Mouse (Mus musculus): Measurements from ENCODE around the gene Zmat5. TPM values are rescaled to one million over a fixed set of nuclear protein-coding genes. Genes with fewer than 3 reads are reported as not detected.

Zmat5 gene
- polyA plus RNA-seq, 1 experiment: 30.6 TPM

DNA sequence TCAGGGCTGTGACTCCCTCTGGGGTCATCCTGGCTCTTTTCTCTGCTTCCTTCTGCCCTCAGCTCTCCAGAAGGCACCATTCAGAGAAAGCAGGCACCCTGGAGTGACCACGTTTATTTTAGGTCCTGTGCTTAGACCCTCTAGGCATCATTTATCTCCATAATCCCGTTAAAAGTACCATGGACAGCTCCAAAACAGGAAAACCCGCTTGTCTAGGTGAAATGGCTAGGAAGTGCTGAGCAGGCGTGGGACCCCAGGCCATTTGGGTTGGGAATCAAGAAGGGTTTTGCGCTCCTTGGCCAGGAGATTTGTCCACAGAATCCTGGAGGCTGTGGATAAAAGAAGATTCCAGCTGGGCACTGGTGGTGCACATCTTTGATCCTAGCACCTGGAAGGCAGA, 59.2 kb downstream of the Zmat5 start:
- Histone ChIP-seq H3K4me3 (ENCODE audit: insufficient read depth, low read depth, low read length) (no peak overlapping the region), H3K4me1 (ENCODE audit: control insufficient read depth, insufficient read depth, insufficient read length, low read length) (no peaks in the 10 kb centered on the region), H3K27ac (replicated peaks; ENCODE audit: low read depth, low read length) (no peak overlapping the region)

- Histone ChIP-seq H3K4me3 (ENCODE audit: insufficient read depth, low read depth, low read length) (no peak overlapping the region), H3K4me1 (ENCODE audit: control insufficient read depth, insufficient read depth, insufficient read length, low read length) (no peaks in the 10 kb centered on the region), H3K27ac (replicated peaks; ENCODE audit: low read depth, low read length) (no peak overlapping the region)
These were observed 60.0 kb downstream of the Zmat5 start for GRCm38 (mm10) chr11:4764476-4764875.

DNA sequence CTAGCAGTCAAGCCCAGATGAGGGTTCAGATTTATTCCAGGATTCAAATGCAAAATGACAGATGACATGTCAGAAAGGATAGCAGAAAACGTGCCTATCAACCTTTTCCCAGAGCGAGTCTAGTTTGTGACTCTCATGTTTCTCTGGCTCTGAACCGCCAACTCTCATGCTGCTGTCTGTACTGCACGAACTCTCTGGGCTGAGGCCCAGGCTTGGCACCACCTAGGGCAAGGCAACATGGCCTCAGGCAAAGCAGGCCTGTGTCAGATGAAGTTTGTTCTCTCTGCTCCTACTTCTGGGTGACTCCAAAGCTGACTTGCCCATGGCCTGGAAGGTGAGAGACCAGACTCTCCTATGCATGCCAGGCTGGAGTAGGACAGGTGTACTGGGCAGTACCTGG, 63.9 kb downstream of the Zmat5 start:
- H3K4me3 ChIP-seq (ENCODE audit: insufficient read depth, low read depth, low read length): no peak overlapping the region
- no peaks in the 10 kb centered on the region for H3K4me1 ChIP-seq (ENCODE audit: control insufficient read depth, insufficient read depth, insufficient read length, low read length)
- no peak overlapping the region for H3K27ac ChIP-seq (replicated peaks; ENCODE audit: low read depth, low read length)

DNA sequence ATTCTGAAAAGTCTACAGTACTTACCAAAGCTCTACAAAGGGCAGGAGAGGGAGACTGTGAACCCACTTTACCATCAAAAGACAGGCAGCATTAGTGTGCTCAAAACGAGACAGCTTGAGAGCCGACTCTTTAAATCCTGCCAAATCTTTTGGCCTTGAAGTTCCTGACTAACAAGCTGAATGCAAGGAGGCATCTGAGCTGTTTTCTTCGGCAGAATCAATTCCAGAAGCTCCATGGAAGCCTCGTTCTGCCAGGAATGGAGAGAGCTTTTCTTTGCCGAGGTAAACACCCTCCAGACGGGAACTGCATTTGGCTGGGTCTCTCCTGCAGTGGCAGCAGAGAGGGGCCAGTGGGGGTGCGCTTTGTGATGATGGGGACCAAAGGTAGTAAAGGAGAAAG, 64.8 kb downstream of the Zmat5 start:
- H3K27ac ChIP-seq (replicated peaks; ENCODE audit: low read depth, low read length): no peak overlapping the region
- H3K4me1 ChIP-seq (ENCODE audit: control insufficient read depth, insufficient read depth, insufficient read length, low read length): no peaks in the 10 kb centered on the region
- no peak overlapping the region for H3K4me3 ChIP-seq (ENCODE audit: insufficient read depth, low read depth, low read length)

DNA sequence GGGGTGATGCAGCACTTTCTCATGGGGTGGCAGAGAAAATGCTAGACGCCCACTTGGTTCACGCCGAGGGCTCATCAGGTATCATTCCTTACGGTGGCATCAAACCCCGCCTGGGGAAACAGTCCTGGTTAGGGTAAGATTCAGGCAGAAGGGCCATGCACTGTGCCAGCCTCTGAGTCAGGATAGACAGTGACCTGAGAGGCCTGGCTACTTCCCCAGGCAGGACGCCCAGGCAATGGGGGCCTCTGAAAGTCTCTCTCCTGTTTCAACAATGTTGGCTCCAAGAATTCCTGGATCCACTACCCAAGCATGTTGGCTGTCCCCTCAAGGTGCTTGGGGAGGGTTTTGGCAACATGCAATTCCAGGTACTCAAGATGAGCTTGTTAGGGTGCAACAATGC, 65.4 kb downstream of the Zmat5 start:
- H3K4me3 ChIP-seq (ENCODE audit: insufficient read depth, low read depth, low read length): no peak overlapping the region
- no peak overlapping the region for H3K27ac ChIP-seq (replicated peaks; ENCODE audit: low read depth, low read length)
- no peaks in the 10 kb centered on the region for H3K4me1 ChIP-seq (ENCODE audit: control insufficient read depth, insufficient read depth, insufficient read length, low read length)

- Histone ChIP-seq H3K4me1 (ENCODE audit: control insufficient read depth, insufficient read depth, insufficient read length, low read length) (no peaks in the 10 kb centered on the region), H3K4me3 (ENCODE audit: insufficient read depth, low read depth, low read length) (no peak overlapping the region), H3K27ac (replicated peaks; ENCODE audit: low read depth, low read length) (no peak overlapping the region)
These were observed 67.3 kb downstream of the Zmat5 start for GRCm38 (mm10) chr11:4771756-4772155.

- Histone ChIP-seq H3K27ac (replicated peaks; ENCODE audit: low read depth, low read length) (no peak overlapping the region), H3K4me3 (ENCODE audit: insufficient read depth, low read depth, low read length) (no peak overlapping the region), H3K4me1 (ENCODE audit: control insufficient read depth, insufficient read depth, insufficient read length, low read length) (no peaks in the 10 kb centered on the region)
These were observed 68.4 kb downstream of the Zmat5 start for GRCm38 (mm10) chr11:4772925-4773324.

DNA sequence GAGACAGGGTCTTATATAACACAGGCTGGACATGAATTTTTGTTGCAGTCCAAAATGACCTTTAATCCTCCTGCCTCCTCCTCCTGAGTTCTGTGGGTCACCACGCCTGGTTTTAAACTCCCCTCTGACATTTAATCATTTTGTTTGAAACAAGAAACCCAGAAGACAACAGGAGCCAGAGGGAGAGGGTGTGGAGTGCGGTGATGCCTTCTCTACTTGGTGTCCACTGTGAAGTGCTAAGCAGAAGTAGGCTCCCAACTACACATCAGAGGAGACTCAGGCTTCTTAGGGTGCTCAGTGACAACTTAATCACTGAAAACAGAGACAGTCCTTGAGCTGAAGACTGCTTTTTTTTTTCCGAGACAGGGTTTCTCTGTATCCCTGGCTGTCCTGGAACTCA, 76.4 kb downstream of the Zmat5 start:
- H3K4me3 ChIP-seq (ENCODE audit: insufficient read depth, low read depth, low read length): no peak overlapping the region
- H3K27ac ChIP-seq (replicated peaks; ENCODE audit: low read depth, low read length): no peak overlapping the region
- peaks cover 4% of the 10 kb centered on the region; the same call in 1 of the 2 replicates for H3K4me1 ChIP-seq (ENCODE audit: control insufficient read depth, insufficient read depth, insufficient read length, low read length)

DNA sequence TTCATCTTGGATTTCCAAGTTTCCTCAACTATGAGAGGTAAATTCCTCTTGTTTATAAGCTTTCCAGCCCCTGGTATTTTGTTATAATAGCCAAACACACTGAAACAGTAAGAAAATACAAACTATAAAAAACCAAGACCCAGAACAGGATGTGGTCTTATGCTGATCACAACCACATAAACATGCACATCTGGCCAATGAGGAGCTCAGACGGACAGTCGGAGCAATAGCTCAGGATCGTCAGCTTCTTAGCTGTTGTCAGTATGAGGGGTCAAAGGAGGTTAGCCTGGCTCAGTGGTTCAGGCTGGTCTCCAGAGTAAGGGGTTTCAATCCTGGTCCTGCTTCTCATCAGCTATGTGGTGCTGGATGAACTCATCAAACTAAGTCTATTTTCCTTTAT, 78.6 kb downstream of the Zmat5 start:
- Histone ChIP-seq H3K27ac (replicated peaks; ENCODE audit: low read depth, low read length) (no peak overlapping the region), H3K4me3 (ENCODE audit: insufficient read depth, low read depth, low read length) (no peak overlapping the region), H3K4me1 (ENCODE audit: control insufficient read depth, insufficient read depth, insufficient read length, low read length) (peaks cover 4% of the 10 kb centered on the region; the same call in 1 of the 2 replicates)

- peaks cover 4% of the 10 kb centered on the region; the same call in 1 of the 2 replicates for H3K4me1 ChIP-seq (ENCODE audit: control insufficient read depth, insufficient read depth, insufficient read length, low read length)
- no peak overlapping the region for H3K4me3 ChIP-seq (ENCODE audit: insufficient read depth, low read depth, low read length)
- H3K27ac ChIP-seq (replicated peaks; ENCODE audit: low read depth, low read length): no peak overlapping the region
These were observed 80.2 kb downstream of the Zmat5 start for GRCm38 (mm10) chr11:4784629-4785142.

Other genes starting within 250 kb of the Zmat5 start
- gene Mtmr3, start 109.8 kb upstream of the Zmat5 start, polyA plus RNA-seq (2012; ENCODE audit: insufficient read depth, insufficient read length, missing spikeins): 13.3 and 20.3 TPM in 2 replicates
- not detected in 2 replicates for gene Gm11032, start 84.6 kb upstream of the Zmat5 start, polyA plus RNA-seq (2012; ENCODE audit: insufficient read depth, insufficient read length, missing spikeins)
- 7.4 and 9.1 TPM in 2 replicates for gene Ascc2, start 66.9 kb upstream of the Zmat5 start, polyA plus RNA-seq (2012; ENCODE audit: insufficient read depth, insufficient read length, missing spikeins)
- gene Uqcr10, start 336 bp upstream of the Zmat5 start, polyA plus RNA-seq (2012; ENCODE audit: insufficient read depth, insufficient read length, missing spikeins): 3,086 and 3,202 TPM in 2 replicates
- gene Cabp7, start 42.1 kb downstream of the Zmat5 start, polyA plus RNA-seq (2012; ENCODE audit: insufficient read depth, insufficient read length, missing spikeins): not detected in 2 replicates
- 41.2 and 56.4 TPM in 2 replicates for gene Nf2, start 144.9 kb downstream of the Zmat5 start, polyA plus RNA-seq (2012; ENCODE audit: insufficient read depth, insufficient read length, missing spikeins)
- gene Nipsnap1, start 169.3 kb downstream of the Zmat5 start, polyA plus RNA-seq (2012; ENCODE audit: insufficient read depth, insufficient read length, missing spikeins): 24.9 and 35.0 TPM in 2 replicates
- 14.9 and 18.1 TPM in 2 replicates for gene Thoc5, start 190.6 kb downstream of the Zmat5 start, polyA plus RNA-seq (2012; ENCODE audit: insufficient read depth, insufficient read length, missing spikeins)
- gene Nefh, start 243.4 kb downstream of the Zmat5 start, polyA plus RNA-seq (2012; ENCODE audit: insufficient read depth, insufficient read length, missing spikeins): not detected in 2 replicates